19 mouse cellular contexts compared by ENCODE assay signal in genomic region chr9:69705071-69705470, GRCm38 (mm10). TPM values are rescaled to one million over a fixed set of nuclear protein-coding genes. Genes with fewer than 3 reads are reported as not detected.
"Had no signal": no experiment of that assay in that cellular context is flagged by ENCODE, and none has a peak within 500 bp of the region (broad histone marks: within the 10 kb centered on the region; RNA-seq: fewer than 3 reads in every experiment).

No protein-coding gene starts in this region.

- H3K4me1 ChIP-seq: liver, embryonic 13.5 days; midbrain, embryonic 12.5 days had no signal

- H3K27me3 ChIP-seq: liver, embryonic 13.5 days; lung, embryonic 15.5 days had no signal

- DNase-seq: kidney, adult 9 months; kidney, postnatal 10 days; liver; liver, embryonic 13.5 days; liver, postnatal 0 days; lung, postnatal 14 days; right cerebral cortex, postnatal 25 days; thymus, adult 18-20 months; thymus, postnatal 14 days had no signal

- H3K4me2 ChIP-seq: limb, embryonic 12.5 days; liver, embryonic 13.5 days; lung, embryonic 15.5 days; midbrain, embryonic 12.5 days; neural tube, embryonic 13.5 days had no signal

- H3K4me3 ChIP-seq: layer of hippocampus, adult 2 months; limb, embryonic 12.5 days; liver, embryonic 13.5 days; lung, embryonic 15.5 days; midbrain, embryonic 12.5 days; neural tube, embryonic 13.5 days had no signal

- H3K9ac ChIP-seq: limb, embryonic 12.5 days; liver, embryonic 13.5 days; liver, postnatal 0 days; lung, embryonic 15.5 days; midbrain, embryonic 12.5 days; neural tube, embryonic 13.5 days had no signal

- H3K36me3 ChIP-seq: limb, embryonic 12.5 days; liver, embryonic 13.5 days; lung, embryonic 15.5 days; midbrain, embryonic 12.5 days; neural tube, embryonic 13.5 days had no signal

- H3K27ac ChIP-seq: layer of hippocampus, adult 2 months; limb, embryonic 12.5 days; liver, embryonic 13.5 days; lung, embryonic 15.5 days; macrophage; midbrain, embryonic 12.5 days; neural tube, embryonic 13.5 days had no signal

- H3K9me3 ChIP-seq: liver, embryonic 13.5 days; lung, embryonic 15.5 days; midbrain, embryonic 12.5 days had no signal

- ATAC-seq: liver, postnatal 0 days; midbrain, embryonic 16.5 days had no signal

RNA-seq across cellular contexts. Expression of gene Foxb1, which starts 55.7 kb away (rescaled TPM):
- total RNA-seq: layer of hippocampus, adult 2 months; left cerebral cortex, postnatal 36 days; megakaryocyte-erythroid progenitor cell, adult 5-6 weeks had no signal
- polyA plus RNA-seq: limb, embryonic 12.5 days; liver, embryonic 13.5 days; liver, postnatal 0 days; lung, embryonic 15.5 days; macrophage; stomach, embryonic 14.5 days had no signal
